Mouse (Mus musculus): Measurements from ENCODE around the gene Tmem119.

- no peak for TF ChIP-seq POLR2A (IDR thresholded peaks at IDR 0.05; ENCODE audit: insufficient read depth, low read length)
- no peak for TF ChIP-seq CTCF (IDR thresholded peaks at IDR 0.05; ENCODE audit: low read depth, low read length)
Measured at GRCm38 (mm10) chr5:113804395-113804966, 4.2 kb upstream of the Tmem119 start.
